Mouse (Mus musculus): ENCODE data around the gene Dnlz. TPM values are rescaled to one million over a fixed set of nuclear protein-coding genes. Genes with fewer than 3 reads are reported as not detected.

The Dnlz gene
- polyA plus RNA-seq, 1 experiment from 2014 or later: 30.6 TPM

- H3K4me2 ChIP-seq (replicated peaks; ENCODE audit: low read depth, low read length): no peak overlapping the region
- peak; percentile 72 for ATAC-seq (ENCODE audit: low FRiP score, low TSS enrichment)
- H3K4me3 ChIP-seq (ENCODE audit: low read length): no peak overlapping the region
- peaks cover 27% of the 10 kb centered on the region for H3K4me1 ChIP-seq (ENCODE audit: insufficient read depth, low read length)
- peak overlapping the region; percentile 88 for H3K27ac ChIP-seq (ENCODE audit: low read length)
- peaks cover 39% of the 10 kb centered on the region for H3K36me3 ChIP-seq (ENCODE audit: insufficient read depth, low read length)
- H3K9ac ChIP-seq (replicated peaks; ENCODE audit: low read length): peak overlapping the region; percentile 16; the same call in 1 of the 2 replicates
- WGBS: 43% methylated on average over 11 of the region's 11 CpGs
- H3K27me3 ChIP-seq (ENCODE audit: insufficient read depth, low read length): no peaks in the 10 kb centered on the region
- H3K9me3 ChIP-seq (ENCODE audit: low read length): no peaks in the 10 kb centered on the region
These were observed 9.1 kb downstream of the Dnlz start for GRCm38 (mm10) chr2:26342609-26343490.

- Histone ChIP-seq H3K36me3 (ENCODE audit: insufficient read depth, low read length) (peaks cover 35% of the 10 kb centered on the region), H3K9ac (replicated peaks; ENCODE audit: low read length) (0 out of 2 replicates have a peak overlapping the region, but pooled peaks have one; percentile 16), H3K27ac (ENCODE audit: low read length) (peak overlapping the region; percentile 88), H3K4me2 (replicated peaks; ENCODE audit: low read depth, low read length) (no peak overlapping the region), H3K27me3 (ENCODE audit: insufficient read depth, low read length) (no peaks in the 10 kb centered on the region), H3K4me1 (ENCODE audit: insufficient read depth, low read length) (peaks cover 27% of the 10 kb centered on the region), H3K4me3 (ENCODE audit: low read length) (no peak overlapping the region), H3K9me3 (ENCODE audit: low read length) (no peaks in the 10 kb centered on the region)
- whole genome bisulfite sequencing: 49% methylated on average over 10 of the region's 10 CpGs
- peak; percentile 36; the same call in 1 of the 2 replicates for ATAC-seq (ENCODE audit: low FRiP score, low TSS enrichment)
These were observed 9.9 kb downstream of the Dnlz start for GRCm38 (mm10) chr2:26342044-26342443.

- peak overlapping the region; percentile 88 for H3K27ac ChIP-seq (ENCODE audit: low read length)
- no peak for ATAC-seq (ENCODE audit: low FRiP score, low TSS enrichment)
- H3K4me1 ChIP-seq (ENCODE audit: insufficient read depth, low read length): peaks cover 27% of the 10 kb centered on the region
- no peak overlapping the region for H3K4me3 ChIP-seq (ENCODE audit: low read length)
- no peak overlapping the region for H3K9ac ChIP-seq (replicated peaks; ENCODE audit: low read length)
- no peaks in the 10 kb centered on the region for H3K9me3 ChIP-seq (ENCODE audit: low read length)
- H3K27me3 ChIP-seq (ENCODE audit: insufficient read depth, low read length): no peaks in the 10 kb centered on the region
- H3K4me2 ChIP-seq (replicated peaks; ENCODE audit: low read depth, low read length): no peak overlapping the region
- H3K36me3 ChIP-seq (ENCODE audit: insufficient read depth, low read length): peaks cover 31% of the 10 kb centered on the region
- 82% methylated on average over 2 of the region's 2 CpGs for WGBS
These were observed 10.4 kb downstream of the Dnlz start for GRCm38 (mm10) chr2:26341510-26341981.

- 89% methylated on average over 5 of the region's 5 CpGs for WGBS
- peaks cover 15% of the 10 kb centered on the region; the same call in 1 of the 2 replicates for H3K36me3 ChIP-seq (ENCODE audit: insufficient read depth, low read length)
- no peaks in the 10 kb centered on the region for H3K27me3 ChIP-seq (ENCODE audit: insufficient read depth, low read length)
- H3K4me2 ChIP-seq (replicated peaks; ENCODE audit: low read depth, low read length): no peak overlapping the region
- peaks cover 27% of the 10 kb centered on the region for H3K4me1 ChIP-seq (ENCODE audit: insufficient read depth, low read length)
- no peak overlapping the region for H3K9ac ChIP-seq (replicated peaks; ENCODE audit: low read length)
- no peaks in the 10 kb centered on the region for H3K9me3 ChIP-seq (ENCODE audit: low read length)
- H3K27ac ChIP-seq (ENCODE audit: low read length): no peak overlapping the region
- no peak for ATAC-seq (ENCODE audit: low FRiP score, low TSS enrichment)
- no peak overlapping the region for H3K4me3 ChIP-seq (ENCODE audit: low read length)
These were observed 12.7 kb downstream of the Dnlz start for GRCm38 (mm10) chr2:26339204-26339551.

GRCm38 (mm10) chr2:26338302-26339203 lies 13.4 kb downstream of the Dnlz start:
- Histone ChIP-seq H3K4me1 (ENCODE audit: insufficient read depth, low read length) (peaks cover 24% of the 10 kb centered on the region), H3K4me3 (ENCODE audit: low read length) (no peak overlapping the region), H3K36me3 (ENCODE audit: insufficient read depth, low read length) (peaks cover 15% of the 10 kb centered on the region; the same call in 1 of the 2 replicates), H3K27ac (ENCODE audit: low read length) (no peak overlapping the region), H3K9me3 (ENCODE audit: low read length) (no peaks in the 10 kb centered on the region), H3K4me2 (replicated peaks; ENCODE audit: low read depth, low read length) (no peak overlapping the region), H3K27me3 (ENCODE audit: insufficient read depth, low read length) (no peaks in the 10 kb centered on the region), H3K9ac (replicated peaks; ENCODE audit: low read length) (no peak overlapping the region)
- no peak for ATAC-seq (ENCODE audit: low FRiP score, low TSS enrichment)
- WGBS: 85% methylated on average over 8 of the region's 13 CpGs

GRCm38 (mm10) chr2:26330702-26331101 lies 21.2 kb downstream of the Dnlz start:
- Histone ChIP-seq H3K4me2 (replicated peaks; ENCODE audit: low read depth, low read length) (no peak overlapping the region), H3K4me1 (ENCODE audit: insufficient read depth, low read length) (no peaks in the 10 kb centered on the region), H3K27ac (ENCODE audit: low read length) (0 out of 2 replicates have a peak overlapping the region, but pooled peaks have one; percentile 10), H3K36me3 (ENCODE audit: insufficient read depth, low read length) (peaks cover 24% of the 10 kb centered on the region), H3K9me3 (ENCODE audit: low read length) (no peaks in the 10 kb centered on the region), H3K4me3 (ENCODE audit: low read length) (no peak overlapping the region), H3K9ac (replicated peaks; ENCODE audit: low read length) (0 out of 2 replicates have a peak overlapping the region, but pooled peaks have one; percentile 26), H3K27me3 (ENCODE audit: insufficient read depth, low read length) (no peaks in the 10 kb centered on the region)
- WGBS: 69% methylated on average over 6 of the region's 6 CpGs
- no peak for ATAC-seq (ENCODE audit: low FRiP score, low TSS enrichment)

GRCm38 (mm10) chr2:26330056-26330468 lies 21.8 kb downstream of the Dnlz start:
- H3K4me2 ChIP-seq (replicated peaks; ENCODE audit: low read depth, low read length): no peak overlapping the region
- 0 out of 2 replicates have a peak overlapping the region, but pooled peaks have one; percentile 26 for H3K9ac ChIP-seq (replicated peaks; ENCODE audit: low read length)
- H3K36me3 ChIP-seq (ENCODE audit: insufficient read depth, low read length): peaks cover 29% of the 10 kb centered on the region
- no peaks in the 10 kb centered on the region for H3K9me3 ChIP-seq (ENCODE audit: low read length)
- peak overlapping the region; percentile 48; the same call in 1 of the 2 replicates for H3K27ac ChIP-seq (ENCODE audit: low read length)
- no peak overlapping the region for H3K4me3 ChIP-seq (ENCODE audit: low read length)
- peak; percentile 47; the same call in 1 of the 2 replicates for ATAC-seq (ENCODE audit: low FRiP score, low TSS enrichment)
- H3K4me1 ChIP-seq (ENCODE audit: insufficient read depth, low read length): no peaks in the 10 kb centered on the region
- no peaks in the 10 kb centered on the region for H3K27me3 ChIP-seq (ENCODE audit: insufficient read depth, low read length)
- WGBS: 69% methylated on average over 4 of the region's 4 CpGs

- no peaks in the 10 kb centered on the region for H3K4me1 ChIP-seq (ENCODE audit: insufficient read depth, low read length)
- peaks cover 36% of the 10 kb centered on the region for H3K36me3 ChIP-seq (ENCODE audit: insufficient read depth, low read length)
- no peak for ATAC-seq (ENCODE audit: low FRiP score, low TSS enrichment)
- H3K27ac ChIP-seq (ENCODE audit: low read length): no peak overlapping the region; the same call in 1 of the 2 replicates
- no peaks in the 10 kb centered on the region for H3K27me3 ChIP-seq (ENCODE audit: insufficient read depth, low read length)
- WGBS: 66% methylated on average over 8 of the region's 8 CpGs
- no peak overlapping the region for H3K4me3 ChIP-seq (ENCODE audit: low read length)
- no peak overlapping the region for H3K4me2 ChIP-seq (replicated peaks; ENCODE audit: low read depth, low read length)
- H3K9me3 ChIP-seq (ENCODE audit: low read length): no peaks in the 10 kb centered on the region
- H3K9ac ChIP-seq (replicated peaks; ENCODE audit: low read length): no peak overlapping the region
These were observed 22.5 kb downstream of the Dnlz start for GRCm38 (mm10) chr2:26329402-26329801.

GRCm38 (mm10) chr2:26327852-26328251 lies 24.1 kb downstream of the Dnlz start:
- ATAC-seq (ENCODE audit: low FRiP score, low TSS enrichment): no peak
- H3K27me3 ChIP-seq (ENCODE audit: insufficient read depth, low read length): no peaks in the 10 kb centered on the region

More at GRCm38 (mm10) chr2:26327852-26328251, 24.1 kb downstream of the Dnlz start:
- Histone ChIP-seq H3K36me3 (ENCODE audit: insufficient read depth, low read length) (peaks cover 49% of the 10 kb centered on the region), H3K4me3 (ENCODE audit: low read length) (no peak overlapping the region), H3K4me1 (ENCODE audit: insufficient read depth, low read length) (no peaks in the 10 kb centered on the region), H3K9me3 (ENCODE audit: low read length) (no peaks in the 10 kb centered on the region), H3K9ac (replicated peaks; ENCODE audit: low read length) (no peak overlapping the region), H3K4me2 (replicated peaks; ENCODE audit: low read depth, low read length) (no peak overlapping the region), H3K27ac (ENCODE audit: low read length) (no peak overlapping the region)
- 88% methylated on average over 4 of the region's 4 CpGs for WGBS

All from kidney, embryonic 16.5 days (tissue).